Mouse (Mus musculus): ENCODE data around the gene Gzma.

Gzma gene

DNA sequence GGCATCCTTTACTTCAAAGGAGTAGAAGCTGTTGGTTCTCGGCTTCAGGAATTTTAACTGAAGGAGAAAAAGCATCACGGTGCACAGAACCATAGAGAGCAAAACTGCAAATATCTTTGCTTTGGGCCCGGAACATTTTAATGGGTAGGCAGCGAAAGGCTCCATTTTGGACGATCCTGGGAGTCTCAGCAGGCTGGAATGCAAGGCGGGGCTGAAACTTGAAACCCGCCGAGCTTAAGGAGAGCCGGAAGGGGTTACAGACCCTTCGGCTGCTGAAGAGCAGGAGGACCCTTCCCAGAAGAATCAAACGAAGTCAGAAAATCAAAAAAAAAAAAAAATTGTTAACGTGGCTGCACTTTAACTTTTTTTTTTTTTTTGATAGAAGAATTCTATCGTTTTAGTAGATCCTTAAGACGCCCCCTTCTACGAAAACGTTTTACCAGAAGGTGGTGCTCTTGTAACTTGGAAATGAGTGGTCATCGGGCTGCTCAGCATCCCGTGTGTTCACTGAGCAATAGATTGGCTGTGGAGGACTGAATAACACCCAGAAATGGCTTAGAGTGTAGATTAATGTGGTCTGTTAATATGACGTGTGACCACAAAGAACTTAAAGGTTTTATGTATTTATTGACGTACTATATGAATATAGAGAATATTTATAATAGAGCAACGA, 54.4 kb downstream of the Gzma start, which contains the start of gene Gpx8:
Gene Gpx8 (minus strand): TSS at position 200 of the 673 bp plus-strand sequence.
- peak; percentile 83 for DNase-seq (ENCODE audit: inconsistent ontology term)

DNA sequence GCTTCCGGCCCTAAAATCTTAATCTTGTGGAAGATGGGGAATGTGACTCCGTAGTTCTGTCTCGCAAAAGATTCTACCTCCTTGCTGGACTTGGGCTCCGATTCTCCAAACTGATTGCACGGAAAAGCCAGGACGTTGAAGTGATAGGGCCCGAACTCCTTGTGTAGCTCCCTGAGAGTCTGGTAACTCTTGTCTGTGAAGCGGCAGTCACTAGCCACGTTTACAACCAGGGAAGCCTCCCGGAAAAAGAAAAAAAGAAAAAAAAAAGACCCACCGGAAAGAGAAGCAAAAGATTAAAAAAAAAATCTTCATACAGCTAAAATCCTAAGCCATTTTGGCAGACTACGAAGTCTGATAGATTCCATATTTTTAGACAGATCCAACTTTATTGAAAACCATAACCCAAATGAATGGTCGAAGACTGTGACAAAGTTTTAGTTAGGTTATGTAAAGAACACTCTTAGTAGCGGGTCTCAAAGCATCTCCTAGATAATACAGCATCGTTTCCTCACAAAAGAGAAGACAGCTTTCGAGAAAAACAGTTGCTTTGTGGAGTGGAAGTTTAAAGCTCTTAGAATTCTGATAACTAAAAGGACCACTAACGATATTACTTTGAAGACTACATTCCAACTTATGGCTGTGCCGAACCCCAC, 55.2 kb downstream of the Gzma start:
- DNase-seq (ENCODE audit: inconsistent ontology term) = peak; percentile 39

DNA sequence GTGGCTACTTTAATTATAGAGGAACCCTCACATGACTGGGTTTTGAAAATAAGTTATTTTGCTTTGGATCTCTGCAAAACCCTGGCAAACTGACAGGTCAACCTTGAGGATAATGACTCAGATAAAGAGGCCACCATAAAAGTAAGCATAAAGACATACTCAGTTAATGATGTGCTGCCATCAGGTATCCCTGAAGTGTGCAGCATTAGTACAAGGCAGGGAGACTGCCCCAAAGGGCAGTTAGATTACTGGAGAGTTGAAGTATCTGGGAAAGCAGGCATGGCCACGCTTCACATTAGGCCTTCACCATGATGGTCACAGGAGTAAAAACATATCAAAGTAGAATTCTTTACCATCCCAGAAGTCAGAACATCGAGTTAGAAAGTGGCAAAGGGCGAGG, 55.9 kb downstream of the Gzma start:
- DNase-seq (ENCODE audit: inconsistent ontology term) = no peak

Measured in Muller cell, postnatal 12 days (primary cell).